Mouse (Mus musculus) frontal cortex, postnatal 36 days (tissue): ENCODE data around the gene Arhgef28.
A peak's percentile ranks its signal among the peaks of the same experiment; 100 is the strongest.

ENCODE experiments used
- DNase-seq, 2 experiments: peaks; one replicate each; pipeline ENCODE4 v3.0.0; 2022; ENCODE audit warnings: low spot score in 2 of 2

Gene Arhgef28

GRCm38 (mm10) chr13:98015981-98016922 lies 190.0 kb downstream of the Arhgef28 start:
- DNase-seq, result no peak

- DNase-seq, result no peak
Measured at GRCm38 (mm10) chr13:98014892-98015291, 191.3 kb downstream of the Arhgef28 start.

DNA sequence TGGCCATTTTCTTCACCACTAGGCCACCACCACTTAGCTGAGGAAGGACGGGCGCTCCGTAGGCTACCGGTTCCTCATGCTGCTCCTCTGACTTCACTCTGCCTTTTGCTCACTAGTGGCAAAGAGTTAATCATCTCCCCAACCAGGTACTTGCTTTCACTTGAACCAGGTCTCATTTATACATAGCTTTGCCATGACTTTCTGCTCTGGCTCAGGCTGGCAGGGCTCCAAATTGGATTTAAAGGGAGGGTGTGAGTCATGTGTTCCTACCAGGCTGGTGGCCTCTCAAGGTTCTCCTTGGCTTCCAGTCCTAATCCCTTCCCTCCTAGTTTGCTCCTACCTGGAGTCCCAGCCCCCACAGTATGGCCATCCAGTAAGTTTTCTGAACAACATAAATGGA lies 192.5 kb downstream of the Arhgef28 start:
- DNase-seq, result no peak

DNA sequence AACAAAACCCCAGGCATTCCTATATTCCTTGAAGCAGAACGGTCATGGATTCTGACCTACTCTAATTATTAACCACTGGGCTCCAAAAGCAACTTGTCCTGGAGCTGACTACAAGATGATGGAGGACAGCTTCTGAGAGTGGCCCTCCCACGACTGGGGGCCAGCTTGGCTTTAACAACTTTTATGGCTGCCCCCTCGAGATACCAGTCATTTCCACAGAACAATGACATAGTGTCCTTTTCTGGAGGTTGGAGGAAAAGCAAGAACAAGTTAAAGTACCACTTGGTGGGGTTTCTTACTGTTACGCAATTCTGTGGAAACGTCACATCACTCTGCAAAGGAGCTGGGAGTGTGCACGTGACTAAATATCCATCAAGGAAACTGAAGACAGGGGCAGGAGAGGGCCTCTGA lies 194.3 kb downstream of the Arhgef28 start:
- no peak for DNase-seq

DNA sequence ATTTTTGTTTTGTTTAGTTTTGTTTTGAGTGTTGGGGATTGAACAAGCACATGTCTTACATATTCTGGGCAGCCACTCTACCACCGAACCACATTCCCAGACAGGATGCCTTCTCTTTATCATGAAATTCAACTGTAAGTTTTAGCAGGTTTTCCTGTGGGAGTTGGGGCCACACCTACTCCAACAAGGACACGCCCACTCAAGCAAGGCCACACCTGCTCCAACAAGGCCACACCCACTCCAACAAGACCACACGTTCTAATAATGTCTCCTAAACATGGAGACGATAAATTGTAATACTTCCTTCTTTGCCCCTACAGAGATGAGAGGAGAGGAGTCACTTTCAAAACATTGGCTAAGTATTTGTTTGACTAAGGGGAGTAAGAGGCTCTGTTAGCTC lies 197.2 kb downstream of the Arhgef28 start:
- no peak for DNase-seq

DNA sequence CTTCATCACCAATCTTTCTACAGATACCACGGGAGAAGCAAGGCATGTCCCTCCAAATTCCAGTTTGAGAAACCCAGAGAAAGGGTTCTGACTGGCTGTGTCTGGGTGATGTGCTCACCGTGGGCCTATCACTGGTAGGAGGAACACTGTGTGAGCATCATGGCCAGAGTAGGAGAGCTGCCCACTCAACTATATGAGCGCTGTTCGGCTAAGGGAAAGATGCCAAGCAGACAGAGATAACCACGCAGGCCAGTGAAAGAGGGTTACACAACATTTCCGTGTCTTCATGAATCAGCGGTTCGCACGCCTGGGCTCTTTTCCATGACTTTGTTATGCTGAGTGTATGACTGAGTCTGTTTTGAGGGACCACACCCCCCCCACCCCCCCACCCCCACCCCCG lies 197.7 kb downstream of the Arhgef28 start:
- DNase-seq, result peak; percentile 64 to 78

- DNase-seq, result no peak
Measured at GRCm38 (mm10) chr13:98005611-98006218, 200.5 kb downstream of the Arhgef28 start.

- DNase-seq, result no peak
Measured at GRCm38 (mm10) chr13:98004647-98005414, 201.4 kb downstream of the Arhgef28 start.

DNA sequence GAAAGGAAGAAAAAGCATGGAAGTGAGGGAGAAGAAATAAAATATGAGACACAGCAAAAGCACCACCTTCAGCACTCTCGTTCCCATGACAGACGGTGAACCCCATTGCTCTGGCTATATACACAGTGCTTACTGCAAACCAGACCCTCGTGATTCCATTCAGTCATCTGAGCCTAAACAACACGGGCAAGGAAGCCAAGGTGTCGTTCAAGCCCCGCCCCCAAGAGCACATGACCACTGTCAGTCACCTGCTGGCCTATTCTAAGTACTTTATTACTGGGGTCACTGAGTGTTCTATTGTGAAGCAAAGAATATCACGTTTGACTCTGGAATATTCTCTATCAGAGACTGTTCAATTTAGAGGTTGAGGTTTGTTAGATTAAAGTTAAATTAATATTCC lies 202.5 kb downstream of the Arhgef28 start:
- no peak for DNase-seq

- no peak for DNase-seq
Measured at GRCm38 (mm10) chr13:98002598-98002997, 203.6 kb downstream of the Arhgef28 start.

DNA sequence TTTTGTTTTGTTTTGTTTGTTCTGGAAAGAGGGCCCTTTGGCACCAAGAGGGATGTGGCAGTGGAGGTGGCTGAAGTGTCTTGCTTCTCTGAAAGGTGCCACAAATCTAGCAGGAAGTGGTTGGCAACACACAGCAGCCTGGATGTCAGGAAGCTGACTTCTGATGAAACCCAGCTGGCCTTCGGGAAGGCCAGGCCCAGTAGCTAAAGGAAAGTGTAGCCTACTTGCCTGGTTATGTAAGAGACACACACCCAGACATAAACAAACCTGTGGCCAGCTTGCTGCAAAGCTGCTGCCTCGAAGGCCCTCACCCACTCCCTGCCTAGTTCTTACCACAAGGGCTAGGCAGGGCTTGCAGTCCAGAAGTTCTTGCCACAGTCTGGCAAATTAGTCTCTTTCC lies 204.1 kb downstream of the Arhgef28 start:
- no peak for DNase-seq

DNA sequence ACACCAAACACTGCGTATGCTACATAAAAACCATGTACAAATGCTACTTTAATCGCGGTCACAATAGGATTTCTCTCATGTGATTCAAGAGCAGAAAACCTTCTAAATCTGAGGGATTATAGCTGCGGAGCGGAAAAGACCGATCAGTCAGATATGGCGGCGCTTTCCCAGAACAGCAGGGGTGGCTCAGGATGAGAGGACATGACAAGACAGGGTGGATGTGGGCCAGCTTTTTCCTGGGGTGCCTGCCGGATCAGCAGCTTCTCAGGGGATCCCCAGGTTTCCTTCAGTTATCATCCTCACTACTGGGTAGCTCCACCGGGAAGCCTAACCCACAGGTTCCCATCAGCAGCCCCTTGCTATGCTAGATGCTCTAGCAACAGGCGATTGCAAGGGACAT lies 204.5 kb downstream of the Arhgef28 start:
- DNase-seq, result no peak

DNA sequence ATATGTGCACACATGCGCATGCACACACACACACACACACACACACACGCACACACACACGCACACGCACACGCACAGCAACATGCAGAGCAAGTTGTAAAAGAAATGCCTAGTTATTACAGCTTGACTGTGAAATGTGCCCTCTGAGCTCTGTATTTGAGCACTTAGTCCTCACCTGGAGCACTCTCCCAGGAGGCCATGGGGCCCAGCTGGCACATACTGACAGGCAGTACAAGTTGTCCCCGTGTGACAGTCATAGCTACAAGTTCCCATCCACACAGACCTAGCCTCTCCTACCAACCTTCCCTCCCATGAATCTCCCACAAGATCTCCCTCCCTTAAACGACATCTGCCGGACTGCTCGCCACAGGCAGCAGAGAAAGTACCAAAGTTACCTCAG lies 205.4 kb downstream of the Arhgef28 start:
- DNase-seq, result no peak

GRCm38 (mm10) chr13:97999130-97999529 lies 207.1 kb downstream of the Arhgef28 start:
- DNase-seq, result no peak

DNA sequence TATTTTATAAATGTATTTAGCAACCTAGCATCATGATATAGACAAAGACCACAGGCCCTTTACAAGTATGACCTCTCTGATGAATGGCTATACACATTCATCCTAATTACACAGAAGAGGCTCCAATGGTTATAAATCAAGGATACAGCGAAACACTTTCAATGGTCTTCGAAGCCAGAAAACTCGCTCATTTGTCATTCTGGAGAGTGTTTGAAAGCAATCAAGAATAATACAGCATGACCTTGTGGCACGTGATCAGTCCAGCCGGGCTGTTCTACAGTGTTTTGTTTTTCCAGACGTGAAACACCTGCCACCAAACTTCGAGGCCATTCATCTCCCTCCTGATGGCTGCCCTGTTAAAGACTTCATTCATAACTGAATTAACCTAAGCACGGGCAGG lies 207.7 kb downstream of the Arhgef28 start:
- no peak for DNase-seq

DNA sequence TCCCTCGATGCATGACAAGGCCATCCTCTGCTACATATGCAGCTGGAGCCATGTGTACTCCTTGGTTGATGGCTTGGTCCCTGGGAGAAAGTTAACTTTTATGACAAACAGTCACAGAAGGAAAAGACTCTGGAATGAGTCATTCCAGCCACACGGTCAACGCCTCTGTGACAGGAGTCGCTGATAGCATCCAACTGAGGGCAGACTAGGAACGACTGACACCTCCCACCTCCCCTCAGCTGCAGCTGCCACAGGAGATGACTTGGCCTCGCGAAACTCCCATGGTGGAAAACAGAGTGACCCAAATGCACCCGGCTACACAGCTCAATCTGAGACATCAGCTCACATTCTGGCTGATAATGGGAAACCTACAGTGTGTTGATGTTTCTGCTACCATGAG lies 215.3 kb downstream of the Arhgef28 start:
- DNase-seq, result no peak

- DNase-seq, result no peak
Measured at GRCm38 (mm10) chr13:97988796-97989195, 217.4 kb downstream of the Arhgef28 start.

GRCm38 (mm10) chr13:97986691-97987090 lies 219.5 kb downstream of the Arhgef28 start:
- DNase-seq, result no peak

- DNase-seq, result no peak
Measured at GRCm38 (mm10) chr13:97977104-97977503, 229.1 kb downstream of the Arhgef28 start.

GRCm38 (mm10) chr13:97976642-97977041 lies 229.6 kb downstream of the Arhgef28 start:
- no peak for DNase-seq

GRCm38 (mm10) chr13:97974532-97975194 lies 231.6 kb downstream of the Arhgef28 start:
- no peak for DNase-seq

DNA sequence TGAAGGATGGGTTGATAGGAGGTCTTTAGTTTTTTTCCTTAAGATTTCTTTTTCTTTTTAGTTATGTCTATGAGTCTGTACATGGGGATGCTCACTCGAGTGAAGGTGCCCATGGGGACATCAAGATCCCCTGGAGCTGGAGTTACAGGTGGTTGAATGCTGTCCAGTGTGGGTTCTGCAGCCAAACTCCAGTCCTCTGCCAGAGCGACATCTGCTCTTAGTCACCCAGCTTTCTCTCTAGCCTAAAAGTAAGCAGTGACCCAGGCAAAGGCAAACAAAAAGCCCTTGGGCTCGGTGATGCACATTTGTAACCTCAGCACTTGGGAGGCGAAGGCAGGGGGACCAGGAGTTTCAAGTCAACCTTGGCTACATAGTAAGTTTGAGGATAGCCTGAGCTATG lies 232.3 kb downstream of the Arhgef28 start:
- DNase-seq, result no peak
